Mouse (Mus musculus) small intestine, adult 2 months (tissue): ENCODE data around the gene Cbarp. TPM values are rescaled to one million over a fixed set of nuclear protein-coding genes. Genes with fewer than 3 reads are reported as not detected.
A peak's percentile ranks its signal among the peaks of the same experiment; 100 is the strongest.

Experiments
- H3K27ac ChIP-seq: fragments of 200-500 bp; 2 replicates; pipeline ENCODE4 v1.5.1; 2012; ENCODE audit warnings: low read depth, low read length, control low read depth, inconsistent platforms; ENCODE audit not compliant: insufficient read depth
- H3K27me3 ChIP-seq: fragments of 200-500 bp; 2 replicates; pipeline ENCODE4 v1.6.1; 2012; ENCODE audit warnings: mild to moderate bottlenecking, moderate library complexity, low read length, inconsistent platforms; ENCODE audit not compliant: control insufficient read depth, insufficient read depth
- H3K36me3 ChIP-seq: fragments of 200-500 bp; 2 replicates; pipeline ENCODE4 v1.6.1; 2012; ENCODE audit warnings: mild to moderate bottlenecking, low read length, control low read depth, inconsistent platforms; ENCODE audit not compliant: control insufficient read depth, insufficient read depth
- H3K4me1 ChIP-seq: fragments of 200-500 bp; 2 replicates; pipeline ENCODE4 v1.6.1; 2012; ENCODE audit warnings: low read length, inconsistent platforms, mixed read lengths; ENCODE audit not compliant: control insufficient read depth, insufficient read depth, insufficient read length
- H3K4me3 ChIP-seq: fragments of 200-500 bp; 2 replicates; pipeline ENCODE4 v1.5.1; 2012; ENCODE audit warnings: low read depth, mild to moderate bottlenecking, control low read depth, inconsistent platforms, low read length, moderate library complexity
- CTCF ChIP-seq: fragments of 200-500 bp; IDR thresholded peaks from 2 replicates; pipeline ENCODE4 v1.5.1; 2012; ENCODE audit warnings: low read depth, mild to moderate bottlenecking, control low read depth, inconsistent platforms, low read length, moderate library complexity, mixed read lengths; ENCODE audit not compliant: insufficient replicate concordance, insufficient read length; ENCODE audit errors: extremely low read depth
- POLR2A ChIP-seq: fragments of 200-500 bp; IDR thresholded peaks from 2 replicates; pipeline ENCODE4 v1.6.1; 2012; ENCODE audit warnings: low read depth, mild to moderate bottlenecking, control low read depth, inconsistent platforms, low read length, moderate library complexity
- WGBS: fragments of 180-500 bp; shearing (Covaris S2); methylation state at CpG from one replicate; pipeline ENCODE4 v1.1.7; 2018; 5-methylcytosine and 5-hydroxymethylcytosine counted together
- polyA plus RNA-seq: library from polyadenylated mRNA; depleted of rRNA; stranded (reverse); fragments of >200 nt; gene quantifications from 2 replicates; pipeline ENCODE4 v1.2.3, GENCODE M21; 2012

Cbarp gene
- polyA plus RNA-seq, 1 experiment: 6.6 TPM

GRCm38 (mm10) chr10:80097275-80097674 lies 43.4 kb downstream of the Cbarp start:
- 17% methylated on average over 7 of the region's 7 CpGs for WGBS
- H3K27me3 ChIP-seq: no peaks in the 10 kb centered on the region
- peaks cover 51% of the 10 kb centered on the region for H3K4me1 ChIP-seq
- H3K36me3 ChIP-seq: peaks cover 13% of the 10 kb centered on the region; the same call in 1 of the 2 replicates
- H3K27ac ChIP-seq: 0 out of 2 replicates have a peak overlapping the region, but pooled peaks have one; percentile 9
- TF ChIP-seq CTCF: no peak
- TF ChIP-seq POLR2A: no peak
- peak overlapping the region; percentile 0; the same call in 1 of the 2 replicates for H3K4me3 ChIP-seq

GRCm38 (mm10) chr10:80095547-80095946 lies 45.1 kb downstream of the Cbarp start:
- no peak for TF ChIP-seq POLR2A
- TF ChIP-seq CTCF: no peak
- Histone ChIP-seq H3K4me3 (no peak overlapping the region), H3K27ac (no peak overlapping the region), H3K36me3 (peaks cover 16% of the 10 kb centered on the region), H3K27me3 (no peaks in the 10 kb centered on the region), H3K4me1 (peaks cover 47% of the 10 kb centered on the region)
- 92% methylated on average over 5 of the region's 5 CpGs for WGBS

- H3K4me1 ChIP-seq: peaks cover 38% of the 10 kb centered on the region
- no peaks in the 10 kb centered on the region for H3K27me3 ChIP-seq
- WGBS: 63% methylated on average over 3 of the region's 3 CpGs
- H3K27ac ChIP-seq: 0 out of 2 replicates have a peak overlapping the region, but pooled peaks have one; percentile 6
- no peak overlapping the region for H3K4me3 ChIP-seq
- TF ChIP-seq POLR2A (no peak), CTCF (no peak)
- H3K36me3 ChIP-seq: peaks cover 20% of the 10 kb centered on the region
Measured at GRCm38 (mm10) chr10:80094684-80095083, 46.0 kb downstream of the Cbarp start.

- Histone ChIP-seq H3K36me3 (peaks cover 20% of the 10 kb centered on the region), H3K4me3 (no peak overlapping the region), H3K27me3 (no peaks in the 10 kb centered on the region), H3K27ac (no peak overlapping the region), H3K4me1 (peaks cover 32% of the 10 kb centered on the region)
- WGBS: 88% methylated on average over 6 of the region's 6 CpGs
- TF ChIP-seq CTCF: no peak
- TF ChIP-seq POLR2A: no peak
Measured at GRCm38 (mm10) chr10:80094085-80094484, 46.5 kb downstream of the Cbarp start.

- peaks cover 23% of the 10 kb centered on the region for H3K36me3 ChIP-seq
- TF ChIP-seq POLR2A (no peak), CTCF (no peak)
- H3K27me3 ChIP-seq: no peaks in the 10 kb centered on the region
- H3K4me3 ChIP-seq: no peak overlapping the region
- H3K27ac ChIP-seq: no peak overlapping the region
- WGBS: 60% methylated on average over 5 of the region's 5 CpGs
- H3K4me1 ChIP-seq: peaks cover 22% of the 10 kb centered on the region
Measured at GRCm38 (mm10) chr10:80092690-80093089, 47.9 kb downstream of the Cbarp start.

- no peak overlapping the region for H3K27ac ChIP-seq
- WGBS: 88% methylated on average over 6 of the region's 6 CpGs
- TF ChIP-seq CTCF: no peak
- TF ChIP-seq POLR2A: no peak
- no peak overlapping the region for H3K4me3 ChIP-seq
- peaks cover 11% of the 10 kb centered on the region for H3K4me1 ChIP-seq
- H3K36me3 ChIP-seq: peaks cover 22% of the 10 kb centered on the region
- H3K27me3 ChIP-seq: no peaks in the 10 kb centered on the region
Measured at GRCm38 (mm10) chr10:80091527-80091926, 49.1 kb downstream of the Cbarp start.

- Histone ChIP-seq H3K36me3 (peaks cover 33% of the 10 kb centered on the region), H3K27me3 (no peaks in the 10 kb centered on the region), H3K27ac (no peak overlapping the region), H3K4me3 (no peak overlapping the region), H3K4me1 (peaks cover 5% of the 10 kb centered on the region)
- 76% methylated on average over 4 of the region's 4 CpGs for WGBS
- no peak for TF ChIP-seq CTCF
- no peak for TF ChIP-seq POLR2A
Measured at GRCm38 (mm10) chr10:80089146-80089545, 51.5 kb downstream of the Cbarp start.

GRCm38 (mm10) chr10:80087483-80087882 lies 53.2 kb downstream of the Cbarp start:
- peaks cover 8% of the 10 kb centered on the region for H3K4me1 ChIP-seq
- no peaks in the 10 kb centered on the region for H3K27me3 ChIP-seq
- H3K27ac ChIP-seq: no peak overlapping the region
- TF ChIP-seq CTCF (no peak), POLR2A (no peak)
- H3K4me3 ChIP-seq: no peak overlapping the region
- peaks cover 49% of the 10 kb centered on the region for H3K36me3 ChIP-seq
- WGBS: 85% methylated on average over 8 of the region's 8 CpGs
